Mouse (Mus musculus): ENCODE measurements around the gene Glo1.
"Not testable (repeated sequence)": the region's sequence is repeated elsewhere in the genome, so short reads cannot be mapped to it uniquely, and the experiment has no call there.

Gene Glo1

GRCm38 (mm10) chr17:30626719-30627118 is at the start of gene Glo1:
Gene Glo1 (minus strand): TSS chr17:30626871.
- not testable (repeated sequence) for DNase-seq (ENCODE audit: low spot score)

DNA sequence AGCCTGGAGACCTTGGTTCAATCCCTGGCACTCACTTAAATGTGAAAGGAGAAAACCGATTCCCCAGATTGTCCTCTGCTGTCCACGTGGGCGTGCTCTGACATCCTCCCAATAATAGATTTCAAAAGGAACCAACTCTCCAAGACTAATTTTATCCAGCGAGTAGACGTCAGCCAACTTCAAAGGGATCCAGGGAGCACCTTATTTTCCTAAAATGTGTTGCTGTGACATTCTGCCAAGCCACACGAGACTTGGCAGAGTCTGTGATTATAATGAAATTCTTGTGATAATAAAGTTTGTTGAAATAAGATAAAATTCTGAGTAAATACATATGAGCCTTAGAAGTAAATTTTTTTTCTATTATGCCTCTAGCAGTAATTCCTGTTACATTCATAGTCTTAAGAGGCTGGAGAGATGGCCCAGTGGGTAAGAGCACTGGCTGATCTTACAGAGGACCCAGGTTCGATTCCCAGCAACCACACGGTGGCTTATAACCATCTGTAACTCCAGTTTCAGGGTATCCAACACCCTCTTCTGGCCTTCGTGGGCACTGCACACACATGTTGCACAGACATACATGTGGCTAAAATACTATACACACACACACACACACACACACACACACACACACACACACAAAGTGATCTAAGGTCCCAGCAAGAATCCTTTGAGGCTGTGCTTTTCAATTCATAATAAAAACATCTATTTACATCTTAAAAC is 48.5 kb upstream of the Glo1 start:
- DNase-seq (ENCODE audit: low spot score), result no peak

- no peak for DNase-seq (ENCODE audit: low spot score)
These were observed 46.4 kb upstream of the Glo1 start for GRCm38 (mm10) chr17:30673023-30673422.

- DNase-seq (ENCODE audit: low spot score), result no peak
These were observed 45.9 kb upstream of the Glo1 start for GRCm38 (mm10) chr17:30672556-30672955.

DNA sequence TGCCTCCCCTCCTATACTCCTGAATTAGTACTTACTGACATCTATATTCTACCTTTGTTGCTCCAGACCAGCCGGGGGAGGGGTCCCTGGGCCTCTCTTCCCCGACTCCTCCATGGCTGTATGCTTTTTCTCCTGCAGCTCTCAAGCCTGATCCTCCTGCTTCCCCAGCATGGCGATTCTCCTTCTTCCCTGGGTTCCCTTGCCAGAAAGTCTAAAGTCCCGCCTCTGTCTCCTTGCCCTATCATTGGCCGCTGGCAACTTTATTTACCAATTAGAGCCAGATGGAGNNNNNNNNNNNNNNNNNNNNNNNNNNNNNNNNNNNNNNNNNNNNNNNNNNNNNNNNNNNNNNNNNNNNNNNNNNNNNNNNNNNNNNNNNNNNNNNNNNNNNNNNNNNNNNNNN is 38.2 kb upstream of the Glo1 start:
- no peak for DNase-seq (ENCODE audit: low spot score)

- no peak for DNase-seq (ENCODE audit: low spot score)
These were observed 36.5 kb upstream of the Glo1 start for GRCm38 (mm10) chr17:30663170-30663569.

- DNase-seq (ENCODE audit: low spot score), result no peak
These were observed 35.5 kb upstream of the Glo1 start for GRCm38 (mm10) chr17:30662131-30662530.

DNA sequence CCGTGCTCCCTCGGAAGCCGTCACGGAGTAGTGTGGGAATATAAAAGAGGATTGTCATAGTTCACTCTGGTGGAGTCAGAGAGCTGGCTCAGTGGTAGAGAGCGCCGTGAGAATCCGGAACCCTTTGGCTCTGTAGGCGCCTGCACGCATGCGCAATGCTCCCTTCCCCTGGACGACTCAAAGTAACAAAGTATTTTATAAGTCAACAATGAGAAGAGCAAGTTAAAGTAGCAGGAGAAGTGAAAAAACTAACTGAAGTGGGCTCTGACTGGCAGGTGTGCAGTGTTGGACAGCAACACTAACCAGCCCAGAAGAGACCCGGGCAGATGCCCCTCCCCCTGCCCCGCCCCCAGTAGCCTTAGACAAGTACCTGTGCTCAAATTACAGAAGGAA is 31.5 kb upstream of the Glo1 start:
- DNase-seq (ENCODE audit: low spot score), result peak; percentile 46

- DNase-seq (ENCODE audit: low spot score), result no peak
These were observed 31.0 kb upstream of the Glo1 start for GRCm38 (mm10) chr17:30657530-30658151.

DNA sequence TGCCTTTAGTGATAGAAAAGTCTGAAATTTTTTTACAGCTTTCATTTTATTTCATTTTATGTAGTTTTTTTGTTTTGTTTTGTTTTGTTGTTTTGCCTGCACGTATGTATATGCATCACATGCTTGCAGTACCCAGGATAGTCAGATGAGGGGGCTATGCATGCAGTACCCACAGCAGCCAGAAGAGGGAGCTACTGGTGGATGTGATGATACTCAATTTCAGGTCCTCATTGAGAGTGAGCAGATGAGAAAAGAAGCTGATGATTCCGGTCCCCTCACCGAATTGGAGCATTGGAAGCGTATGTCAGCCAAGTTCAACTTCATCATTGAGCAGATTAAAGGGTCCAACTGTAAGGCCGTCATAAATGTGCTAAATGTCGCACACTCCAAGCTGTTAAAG is 26.3 kb upstream of the Glo1 start:
- peak; percentile 29 for DNase-seq (ENCODE audit: low spot score)

GRCm38 (mm10) chr17:30648770-30649169 is 22.1 kb upstream of the Glo1 start:
- DNase-seq (ENCODE audit: low spot score), result no peak

DNA sequence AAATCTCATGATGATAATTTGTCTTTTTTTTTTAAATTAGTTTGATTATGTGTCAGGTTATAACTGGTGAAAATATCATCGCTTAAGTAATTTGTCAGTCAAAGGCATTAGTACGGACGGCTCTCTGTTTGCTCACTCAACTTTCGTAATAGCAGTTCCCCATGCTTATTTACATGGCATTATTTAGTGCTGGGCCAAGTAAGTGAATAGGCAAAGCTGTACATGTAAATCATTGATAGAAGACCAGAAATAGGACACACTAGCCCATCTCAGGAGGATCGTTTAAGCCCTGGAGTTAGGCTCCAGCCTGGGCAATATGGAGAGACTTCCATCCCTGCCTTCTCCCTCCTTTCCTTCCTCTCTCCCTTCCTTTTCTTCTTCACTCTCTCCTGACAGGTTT is 14.2 kb upstream of the Glo1 start:
- DNase-seq (ENCODE audit: low spot score), result no peak

GRCm38 (mm10) chr17:30638996-30639395 is 12.3 kb upstream of the Glo1 start:
- DNase-seq (ENCODE audit: low spot score), result no peak

DNA sequence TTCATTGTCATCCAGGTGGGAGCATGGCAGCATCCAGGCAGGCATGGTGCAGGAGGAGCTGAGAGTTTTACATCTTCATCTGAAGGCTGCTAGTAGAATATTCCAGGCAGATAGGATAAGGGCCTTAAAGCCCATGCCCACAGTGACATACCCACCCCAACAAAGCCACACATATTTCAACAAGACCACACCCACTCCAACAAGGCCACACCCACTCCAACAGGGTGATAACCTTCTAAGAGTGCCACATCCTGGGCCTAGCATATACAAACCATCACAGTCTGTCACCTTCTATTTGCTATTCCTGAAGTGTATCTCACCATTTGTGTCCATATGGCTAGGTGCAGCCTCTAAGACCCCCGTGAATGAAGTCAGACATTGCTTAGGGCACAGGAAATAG is 11.0 kb upstream of the Glo1 start:
- DNase-seq (ENCODE audit: low spot score), result no peak

DNA sequence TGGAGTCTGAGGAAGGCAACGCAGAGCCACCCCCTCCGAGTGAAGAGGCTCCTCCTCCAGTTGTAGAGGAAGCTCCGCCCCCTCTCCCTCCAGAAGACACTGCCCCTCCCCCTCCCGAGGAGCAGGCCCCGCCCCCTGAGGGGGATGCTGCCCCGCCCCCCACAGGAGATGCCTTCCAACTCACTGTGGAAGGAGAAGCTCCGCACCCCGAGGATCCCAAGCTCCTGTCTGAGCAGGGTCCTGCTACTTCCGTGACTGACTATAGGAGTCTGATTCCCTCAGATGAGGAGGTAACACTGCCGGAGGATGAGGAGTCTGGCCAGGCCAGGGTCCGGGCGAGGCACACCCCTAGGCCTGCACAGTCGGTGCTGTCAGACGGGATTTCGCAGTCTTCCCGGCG is 8.7 kb upstream of the Glo1 start:
- DNase-seq (ENCODE audit: low spot score), result peak; percentile 67

DNA sequence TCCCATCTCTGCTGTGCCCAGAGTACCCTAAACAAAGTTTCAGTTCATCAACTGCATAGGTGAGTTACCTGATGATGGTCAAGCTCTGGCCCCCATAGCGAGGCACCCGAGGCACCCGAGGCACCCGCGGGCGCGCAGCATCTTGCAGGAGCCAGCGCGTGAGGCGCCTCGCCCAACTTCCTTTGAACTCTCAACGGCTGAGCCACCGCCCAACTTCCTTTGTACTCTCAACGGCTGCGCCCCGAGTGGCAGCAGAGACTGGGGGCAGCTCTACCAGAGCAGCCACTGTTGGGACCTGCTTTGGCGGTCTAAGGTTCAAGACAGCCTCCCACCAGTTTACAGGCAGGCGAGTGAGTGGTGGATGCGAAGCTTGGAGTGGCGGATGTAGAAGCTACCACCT is 2.5 kb downstream of the Glo1 start, which contains the start of gene Dnah8:
TSS of gene Dnah8 (plus strand) at position 223 of the 400 bp plus-strand sequence.
- DNase-seq (ENCODE audit: low spot score), result not testable (repeated sequence)

DNA sequence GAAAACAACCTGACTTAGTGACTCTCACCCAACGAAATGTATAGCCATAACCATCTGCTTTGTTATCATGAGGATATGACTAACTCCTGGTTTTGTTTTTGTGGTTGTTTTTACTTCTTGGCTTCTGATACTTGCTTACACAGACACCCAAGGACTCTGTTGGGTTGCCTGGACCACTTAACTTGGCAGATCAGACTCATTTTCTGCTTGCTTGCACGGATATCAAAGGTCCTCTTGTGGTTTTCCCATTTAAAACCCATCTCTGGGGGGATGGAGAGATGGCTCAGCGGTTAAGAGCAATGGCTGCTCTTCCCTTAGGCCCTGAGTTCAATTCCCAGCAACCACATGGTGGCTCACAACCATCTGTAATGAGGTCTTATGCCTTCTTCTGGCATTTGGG is 3.5 kb downstream of the Glo1 start:
- no peak for DNase-seq (ENCODE audit: low spot score)

- no peak for DNase-seq (ENCODE audit: low spot score)
These were observed 5.2 kb downstream of the Glo1 start for GRCm38 (mm10) chr17:30621450-30621849.

DNA sequence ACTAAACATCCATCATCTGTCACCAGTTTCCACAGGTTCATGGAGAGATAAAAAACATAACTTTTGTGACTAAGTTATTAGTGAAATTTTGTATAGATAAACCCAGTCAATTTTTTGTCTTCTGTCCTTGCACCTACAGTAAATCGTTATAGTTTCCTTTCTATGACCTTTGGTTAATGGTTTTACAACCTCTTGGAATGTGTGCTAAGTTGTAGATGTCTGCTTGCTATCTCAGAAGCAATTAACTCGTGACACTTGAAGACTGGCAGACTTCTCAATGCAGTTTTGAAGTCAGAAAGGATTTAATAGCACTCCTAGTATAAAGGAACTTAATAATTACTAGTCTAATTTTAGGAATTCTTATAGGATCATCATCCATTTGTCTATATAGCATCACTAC is 6.1 kb downstream of the Glo1 start:
- no peak for DNase-seq (ENCODE audit: low spot score)

DNA sequence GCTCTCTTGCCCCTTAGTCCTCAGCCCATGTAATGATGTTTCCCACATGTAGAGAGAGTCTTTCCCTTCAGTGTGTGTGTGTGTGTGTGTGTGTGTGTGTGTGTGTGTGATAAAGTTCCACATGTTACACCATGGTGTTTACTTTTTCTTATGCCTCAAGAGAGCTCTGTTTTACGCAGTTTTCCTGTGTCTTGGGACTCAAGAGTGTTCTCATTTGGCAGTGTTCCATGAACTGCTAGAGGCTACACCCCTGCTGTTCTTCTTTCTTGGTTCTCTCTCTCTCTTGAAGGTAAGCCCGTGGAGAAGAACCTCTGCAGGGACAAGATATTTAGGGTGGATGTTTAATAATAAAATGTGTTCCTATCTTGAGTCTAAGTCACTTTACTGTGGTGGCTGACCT is 7.5 kb downstream of the Glo1 start:
- DNase-seq (ENCODE audit: low spot score), result no peak

GRCm38 (mm10) chr17:30618136-30618891 is 8.4 kb downstream of the Glo1 start:
- DNase-seq (ENCODE audit: low spot score), result no peak

GRCm38 (mm10) chr17:30616203-30616602 is 10.5 kb downstream of the Glo1 start:
- no peak for DNase-seq (ENCODE audit: low spot score)

- DNase-seq (ENCODE audit: low spot score), result no peak
These were observed 13.3 kb downstream of the Glo1 start for GRCm38 (mm10) chr17:30613350-30613749.

Measured in retina, embryonic 14.5 days (tissue).